Mouse (Mus musculus) forebrain, postnatal 0 days (tissue): ENCODE measurements around the gene Ptprn2. TPM values are rescaled to one million over a fixed set of nuclear protein-coding genes. Genes with fewer than 3 reads are reported as not detected.
A peak's percentile ranks its signal among the peaks of the same experiment; 100 is the strongest.

ENCODE experiments used
- ATAC-seq: fragments of 200-750 bp; cut with Nextera tagmentation; 2 replicates; pipeline ENCODE4 v1.8.0; 2017; ENCODE audit warnings: mild to moderate bottlenecking, moderate library complexity
- DNase-seq: peaks from one replicate; pipeline ENCODE4 v3.0.0-alpha.2; 2015
- H3K27ac ChIP-seq: fragments of 300-500 bp; sonication (generic); 2 replicates; pipeline ENCODE4 v1.5.1; 2014; ENCODE audit warnings: low read depth, mild to moderate bottlenecking, antibody characterized with exemption, low read length, moderate library complexity, mixed read lengths
- H3K27me3 ChIP-seq: fragments of 300-500 bp; sonication (generic); 2 replicates; pipeline ENCODE4 v1.6.1; 2014; ENCODE audit warnings: mild to moderate bottlenecking, low read length, mixed read lengths; ENCODE audit not compliant: insufficient read depth
- H3K36me3 ChIP-seq: fragments of 300-500 bp; sonication (generic); 2 replicates; pipeline ENCODE4 v1.6.1; 2014; ENCODE audit warnings: mild to moderate bottlenecking, moderate library complexity; ENCODE audit not compliant: insufficient read depth
- H3K4me1 ChIP-seq: fragments of 300-500 bp; sonication (generic); 2 replicates; pipeline ENCODE4 v1.6.1; 2014; ENCODE audit warnings: antibody characterized with exemption; ENCODE audit not compliant: insufficient read depth
- H3K4me2 ChIP-seq: fragments of 300-500 bp; sonication (generic); 2 replicates; pipeline ENCODE4 v1.6.1; 2014; ENCODE audit warnings: low read depth, mild to moderate bottlenecking, moderate library complexity
- H3K4me3 ChIP-seq: fragments of 300-500 bp; sonication (generic); 2 replicates; pipeline ENCODE4 v1.5.1; 2014; ENCODE audit warnings: low read depth, low read length, mixed read lengths
- H3K9ac ChIP-seq: fragments of 300-500 bp; sonication (generic); 2 replicates; pipeline ENCODE4 v1.6.1; 2014; ENCODE audit warnings: mild to moderate bottlenecking
- H3K9me3 ChIP-seq: fragments of 300-500 bp; sonication (generic); 2 replicates; pipeline ENCODE4 v1.6.1; 2016; ENCODE audit warnings: low read length
- CTCF ChIP-seq: sonication (generic); IDR thresholded peaks from 2 replicates; pipeline ENCODE4 v1.5.1; 2016; ENCODE audit warnings: antibody characterized with exemption, control low read depth, low read depth
- WGBS: fragments of 180-500 bp; shearing (Covaris S2); extraction: QIAGEN DNeasy Blood & Tissue Kit; methylation state at CpG from one replicate; pipeline ENCODE4 v1.1.7; 2014; 5-methylcytosine and 5-hydroxymethylcytosine counted together
- polyA plus RNA-seq: library from polyadenylated mRNA; unstranded; fragments of >200 nt; fragmentation: Nextera tagmentation; extraction: Ambion mirVana; gene quantifications from 2 replicates; pipeline ENCODE4 v1.2.1, GENCODE M21; 2015
- total RNA-seq: library from RNA; depleted of rRNA; stranded (reverse); fragments of >200 nt; gene quantifications from 2 replicates; pipeline ENCODE4 v1.2.3, GENCODE M21; 2014

Ptprn2 gene
- total and polyA plus RNA-seq, 2 experiments from 2014 or later, result 15.9 to 91.1 TPM

- no peak; the same call in 1 of the 2 replicates for TF ChIP-seq CTCF
- H3K4me3 ChIP-seq, result 0 out of 2 replicates have a peak overlapping the region, but pooled peaks have one; percentile 4
- WGBS, result 2% methylated on average over 12 of the region's 12 CpGs
- peak overlapping the region; percentile 39 for H3K4me2 ChIP-seq
- no peaks in the 10 kb centered on the region for H3K36me3 ChIP-seq
- no peaks in the 10 kb centered on the region for H3K27me3 ChIP-seq
- peak overlapping the region; percentile 85 for H3K27ac ChIP-seq
- H3K9me3 ChIP-seq, result no peaks in the 10 kb centered on the region
- DNase-seq, result peak; percentile 88
- peaks cover 55% of the 10 kb centered on the region for H3K4me1 ChIP-seq
- ATAC-seq, result peak; percentile 94
- peak overlapping the region; percentile 40 for H3K9ac ChIP-seq
These were observed 711.4 kb downstream of the Ptprn2 start for GRCm38 (mm10) chr12:117196721-117197425.

GRCm38 (mm10) chr12:117198093-117198492, 712.6 kb downstream of the Ptprn2 start:
- Histone ChIP-seq H3K27ac (peak overlapping the region; percentile 85), H3K36me3 (no peaks in the 10 kb centered on the region), H3K4me3 (no peak overlapping the region), H3K9ac (0 out of 2 replicates have a peak overlapping the region, but pooled peaks have one; percentile 40), H3K27me3 (no peaks in the 10 kb centered on the region), H3K4me1 (peaks cover 67% of the 10 kb centered on the region), H3K4me2 (no peak overlapping the region), H3K9me3 (no peaks in the 10 kb centered on the region)
- ATAC-seq (no peak), DNase-seq (no peak)
- no peak for TF ChIP-seq CTCF
- WGBS, result 20% methylated on average over 8 of the region's 8 CpGs

- no peak for TF ChIP-seq CTCF
- H3K9ac ChIP-seq, result no peak overlapping the region
- peaks cover 63% of the 10 kb centered on the region for H3K4me1 ChIP-seq
- no peaks in the 10 kb centered on the region for H3K36me3 ChIP-seq
- H3K9me3 ChIP-seq, result no peaks in the 10 kb centered on the region
- peak overlapping the region; percentile 7; the same call in 1 of the 2 replicates for H3K4me2 ChIP-seq
- ATAC-seq (peak; percentile 14; the same call in 1 of the 2 replicates), DNase-seq (peak; percentile 63)
- peak overlapping the region; percentile 31 for H3K27ac ChIP-seq
- no peaks in the 10 kb centered on the region for H3K27me3 ChIP-seq
- H3K4me3 ChIP-seq, result no peak overlapping the region
- 17% methylated on average over 9 of the region's 9 CpGs for WGBS
These were observed 714.6 kb downstream of the Ptprn2 start for GRCm38 (mm10) chr12:117200117-117200516.

- H3K4me2 ChIP-seq, result no peak overlapping the region
- WGBS, result 46% methylated on average over 5 of the region's 5 CpGs
- H3K36me3 ChIP-seq, result no peaks in the 10 kb centered on the region
- no peak overlapping the region for H3K9ac ChIP-seq
- H3K27me3 ChIP-seq, result no peaks in the 10 kb centered on the region
- H3K4me1 ChIP-seq, result peaks cover 59% of the 10 kb centered on the region
- TF ChIP-seq CTCF, result no peak
- no peak overlapping the region for H3K4me3 ChIP-seq
- H3K27ac ChIP-seq, result peak overlapping the region; percentile 31
- ATAC-seq (peak; percentile 21; the same call in 1 of the 2 replicates), DNase-seq (peak; percentile 41)
- H3K9me3 ChIP-seq, result no peaks in the 10 kb centered on the region
These were observed 715.1 kb downstream of the Ptprn2 start for GRCm38 (mm10) chr12:117200590-117200989.

GRCm38 (mm10) chr12:117203506-117203905, 718.0 kb downstream of the Ptprn2 start:
- no peak overlapping the region for H3K4me2 ChIP-seq
- no peaks in the 10 kb centered on the region; the same call in 1 of the 2 replicates for H3K36me3 ChIP-seq
- TF ChIP-seq CTCF, result no peak
- DNase-seq (no peak), ATAC-seq (0 out of 2 replicates have a peak, but pooled peaks have one; percentile 9)
- H3K4me3 ChIP-seq, result no peak overlapping the region
- H3K9ac ChIP-seq, result no peak overlapping the region
- H3K27me3 ChIP-seq, result no peaks in the 10 kb centered on the region
- H3K4me1 ChIP-seq, result peaks cover 34% of the 10 kb centered on the region
- no peaks in the 10 kb centered on the region for H3K9me3 ChIP-seq
- H3K27ac ChIP-seq, result 0 out of 2 replicates have a peak overlapping the region, but pooled peaks have one; percentile 16
- 21% methylated on average over 7 of the region's 7 CpGs for WGBS

GRCm38 (mm10) chr12:117204905-117205304, 719.4 kb downstream of the Ptprn2 start:
- Histone ChIP-seq H3K9me3 (no peaks in the 10 kb centered on the region), H3K27me3 (no peaks in the 10 kb centered on the region), H3K4me3 (no peak overlapping the region), H3K36me3 (no peaks in the 10 kb centered on the region; the same call in 1 of the 2 replicates), H3K9ac (no peak overlapping the region), H3K27ac (no peak overlapping the region), H3K4me1 (peaks cover 23% of the 10 kb centered on the region; the same call in 1 of the 2 replicates), H3K4me2 (no peak overlapping the region)
- no peak for TF ChIP-seq CTCF
- ATAC-seq (no peak), DNase-seq (no peak)
